Mouse (Mus musculus) megakaryocyte-erythroid progenitor cell, adult 5-6 weeks (primary cell): ENCODE measurements around the gene Rap1b. TPM values are rescaled to one million over a fixed set of nuclear protein-coding genes. Genes with fewer than 3 reads are reported as not detected.

Experiments
- ATAC-seq: replicated peaks from 2 replicates; pipeline ENCODE4 v1.8.0; 2016; ENCODE audit warnings: mild to moderate bottlenecking, inconsistent platforms; ENCODE audit not compliant: severe bottlenecking, poor library complexity, low FRiP score, low TSS enrichment
- total RNA-seq, 2 experiments: library from RNA; stranded (forward) in 1 of 2; stranded (reverse) in 1 of 2; fragments of 200-1000, 215-1000 nt in 1 of 2; fragments of >200 nt in 1 of 2; fragmentation: Nextera tagmentation in 1 of 2; gene quantifications; 2 replicates each; pipeline ENCODE4 v1.2.3; 2014 to 2017

The Rap1b gene
- total RNA-seq, 2 experiments from 2014 or later = 56.8 to 67.4 TPM

DNA sequence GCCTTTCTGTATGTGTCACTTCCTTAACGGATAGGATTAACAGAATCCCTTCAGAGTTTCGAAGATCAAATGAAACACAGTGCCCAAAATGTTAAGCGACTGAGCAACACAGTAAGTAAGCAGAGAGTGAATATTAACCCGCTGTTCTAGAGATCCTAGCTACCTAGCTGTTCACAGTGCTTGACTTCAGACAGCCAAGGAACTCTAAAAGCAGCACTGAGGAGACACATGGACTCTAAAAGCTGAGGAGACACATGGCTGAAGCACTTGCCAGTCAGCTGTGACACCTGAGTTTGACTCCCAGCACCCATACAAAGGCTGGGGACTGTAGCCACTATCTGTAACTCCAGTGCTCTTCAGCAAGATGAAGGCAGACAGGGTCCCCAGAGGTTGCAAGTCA lies 16.8 kb downstream of the Rap1b start:
- peak; percentile 57 for ATAC-seq

- peak; percentile 46; the same call in 1 of the 2 replicates for ATAC-seq
Measured at GRCm38 (mm10) chr10:117828536-117828935, 17.3 kb downstream of the Rap1b start.

DNA sequence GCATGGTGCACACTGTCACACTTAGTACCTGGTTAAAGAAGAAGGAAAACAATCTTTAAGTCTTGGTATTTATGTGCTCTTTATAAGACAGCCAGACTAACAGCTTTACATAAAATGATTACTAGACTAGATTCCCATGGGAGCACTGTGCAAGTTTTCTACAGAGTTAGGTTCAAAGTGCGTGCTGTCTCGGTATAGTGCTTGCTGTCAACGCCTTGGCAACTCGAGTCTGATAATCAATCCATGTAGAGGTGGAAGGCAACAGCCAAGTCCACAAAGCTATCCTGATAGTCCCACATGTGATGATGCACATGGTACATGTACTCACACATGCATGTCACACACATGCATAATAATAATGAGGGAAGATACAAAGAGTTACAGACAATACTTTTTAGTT lies 21.2 kb downstream of the Rap1b start:
- no peak for ATAC-seq

DNA sequence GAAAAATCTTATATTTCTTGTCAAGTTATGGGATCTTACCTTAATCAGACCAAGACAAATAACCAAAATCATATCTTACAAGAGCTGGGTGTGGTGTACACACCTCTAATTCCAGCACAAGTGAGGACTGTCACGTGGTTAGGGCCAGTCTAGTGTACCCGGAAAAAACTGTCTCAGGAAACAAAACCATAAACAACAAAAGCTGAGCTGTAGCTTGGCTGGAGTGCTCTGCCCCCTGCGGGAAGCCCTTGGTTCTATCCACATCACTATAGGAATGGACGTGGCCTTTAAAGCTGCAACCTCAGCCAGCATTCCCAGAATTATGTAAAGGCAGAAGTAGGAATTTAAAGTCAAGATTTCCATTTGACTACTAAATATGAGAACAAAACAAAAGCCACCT lies 21.7 kb downstream of the Rap1b start:
- no peak for ATAC-seq

DNA sequence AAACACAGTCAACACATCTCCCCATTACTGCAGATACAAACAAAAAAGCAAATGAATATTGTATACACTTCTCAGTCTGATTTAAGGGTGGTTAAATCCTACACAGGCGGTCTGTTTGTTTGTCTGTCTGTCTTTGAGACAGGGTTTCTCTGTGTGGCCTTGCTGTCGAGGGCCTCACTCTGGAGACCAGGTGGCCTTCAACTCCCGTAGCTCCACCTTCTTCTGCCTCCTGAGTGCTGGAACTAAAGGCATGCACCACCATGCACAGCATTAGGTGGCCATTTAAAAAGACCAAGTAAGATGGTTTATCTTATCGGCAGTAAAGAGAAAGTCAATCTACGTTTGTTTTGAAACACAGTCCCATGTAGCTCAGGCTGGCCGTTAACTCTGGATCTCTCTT lies 22.5 kb downstream of the Rap1b start:
- no peak for ATAC-seq

DNA sequence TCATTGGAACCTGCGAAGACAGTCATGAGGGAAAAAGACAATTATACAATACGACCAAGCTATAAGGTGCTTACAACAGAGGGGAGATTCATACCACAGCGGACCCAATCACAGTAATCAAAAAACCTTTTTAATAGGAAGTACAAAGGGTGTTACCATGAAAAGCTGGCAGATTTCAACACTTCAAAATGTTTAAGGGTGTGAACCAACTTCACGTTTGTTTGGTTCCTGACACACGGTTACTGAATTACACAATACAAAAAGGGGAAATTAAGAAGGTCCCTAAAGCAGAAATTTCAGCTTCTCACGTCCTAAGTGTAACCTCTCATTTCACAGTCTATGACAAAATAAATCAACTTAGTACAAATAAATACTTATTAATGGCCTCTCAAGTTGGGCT lies 27.2 kb downstream of the Rap1b start:
- ATAC-seq = no peak

DNA sequence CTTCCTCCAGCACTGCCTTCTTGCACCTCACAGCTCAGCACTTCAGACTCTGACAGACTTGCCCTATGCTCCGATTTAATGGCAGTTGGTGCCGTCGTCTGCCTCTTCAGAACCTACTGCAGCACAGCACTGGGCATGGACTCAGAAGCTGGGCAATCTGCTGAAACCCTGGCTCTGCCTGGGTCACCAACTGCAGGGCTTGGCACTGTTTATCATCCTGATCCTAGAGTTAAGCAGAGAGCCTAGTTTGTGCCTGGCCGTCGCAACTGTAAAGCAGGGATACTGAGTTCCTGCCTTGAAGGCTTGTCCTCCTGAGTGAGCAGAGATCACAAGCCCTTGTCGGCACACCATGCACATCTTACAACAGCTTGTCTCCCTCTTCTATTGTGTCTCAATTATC lies 29.1 kb downstream of the Rap1b start:
- ATAC-seq = no peak

GRCm38 (mm10) chr10:117812501-117812900 lies 33.3 kb downstream of the Rap1b start:
- no peak for ATAC-seq

- no peak for ATAC-seq
Measured at GRCm38 (mm10) chr10:117811555-117811954, 34.3 kb downstream of the Rap1b start.

- ATAC-seq = no peak
Measured at GRCm38 (mm10) chr10:117810506-117810905, 35.3 kb downstream of the Rap1b start.

DNA sequence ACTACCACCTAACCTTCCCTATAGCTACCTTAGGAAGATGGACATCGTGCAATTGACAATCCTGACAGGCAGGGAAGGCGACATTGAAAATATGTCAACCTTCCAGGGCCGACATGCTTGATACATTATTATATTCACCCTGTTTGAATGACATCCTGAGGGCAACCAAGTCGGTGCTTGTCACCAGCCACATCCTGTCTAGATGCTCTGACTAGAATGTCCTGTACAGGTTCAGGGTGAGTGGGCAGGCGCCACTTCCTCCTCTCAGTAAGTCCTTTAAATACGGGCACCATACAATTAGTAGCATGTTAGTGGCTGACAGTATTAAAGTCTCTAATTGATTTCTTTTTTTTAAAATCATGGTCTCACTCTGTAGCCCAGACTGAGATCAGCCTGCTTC lies 37.8 kb downstream of the Rap1b start:
- no peak for ATAC-seq

GRCm38 (mm10) chr10:117805919-117806318 lies 39.9 kb downstream of the Rap1b start:
- no peak for ATAC-seq

- ATAC-seq = peak; percentile 80
Measured at GRCm38 (mm10) chr10:117803870-117804850, 41.7 kb downstream of the Rap1b start.

GRCm38 (mm10) chr10:117801886-117802285 lies 43.9 kb downstream of the Rap1b start:
- no peak for ATAC-seq

- no peak for ATAC-seq
Measured at GRCm38 (mm10) chr10:117799806-117800205, 46.0 kb downstream of the Rap1b start.

DNA sequence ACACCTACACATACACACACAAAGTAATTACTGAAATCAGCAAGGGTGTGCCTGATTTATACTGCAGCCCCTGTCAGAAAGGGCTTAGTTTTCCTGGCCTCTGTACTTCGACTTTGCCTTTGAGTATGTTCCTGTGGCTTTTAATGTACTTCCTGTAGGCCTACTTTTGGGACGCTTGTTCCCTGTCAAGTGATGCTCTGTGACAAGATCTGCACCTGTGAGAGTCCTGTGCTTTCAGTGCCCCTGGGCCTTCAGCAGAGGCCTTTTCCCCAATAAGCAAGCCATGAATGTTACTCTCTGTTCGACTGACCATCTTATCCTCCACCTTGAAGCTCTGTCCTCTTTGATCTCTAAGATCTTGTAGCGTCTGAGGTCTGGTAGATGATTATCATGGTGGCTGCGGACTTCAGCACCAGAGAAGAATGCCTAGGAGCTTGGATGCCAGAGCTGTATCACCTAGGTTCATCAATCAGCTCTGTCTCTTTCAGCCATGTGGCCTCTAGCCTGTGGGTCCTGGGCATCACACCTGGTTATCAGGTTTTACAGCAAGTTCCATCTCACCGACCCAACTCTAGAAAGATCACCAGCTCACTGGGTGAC lies 47.3 kb downstream of the Rap1b start:
- no peak for ATAC-seq

- ATAC-seq = peak; percentile 65
Measured at GRCm38 (mm10) chr10:117797684-117798083, 48.2 kb downstream of the Rap1b start.

DNA sequence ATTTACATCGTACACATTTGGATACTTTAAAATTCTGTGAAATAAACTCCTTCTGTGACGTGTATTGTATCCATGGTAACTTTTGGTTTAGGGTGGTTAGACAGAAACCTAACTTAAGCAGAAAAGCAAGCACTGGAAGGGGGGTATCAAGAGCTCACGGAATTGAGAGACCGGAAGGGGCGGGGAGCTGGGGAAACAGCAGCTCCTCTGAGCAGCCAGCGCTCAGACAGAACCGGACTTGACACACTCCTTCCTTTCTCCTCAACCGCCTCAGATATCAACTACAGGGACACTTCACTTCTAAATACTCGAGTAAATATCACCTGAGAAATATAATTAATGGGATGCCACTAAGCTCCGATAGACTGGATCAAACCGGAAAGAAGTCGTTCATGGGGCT lies 48.7 kb downstream of the Rap1b start:
- no peak for ATAC-seq

GRCm38 (mm10) chr10:117796181-117796580 lies 49.7 kb downstream of the Rap1b start:
- ATAC-seq = no peak

DNA sequence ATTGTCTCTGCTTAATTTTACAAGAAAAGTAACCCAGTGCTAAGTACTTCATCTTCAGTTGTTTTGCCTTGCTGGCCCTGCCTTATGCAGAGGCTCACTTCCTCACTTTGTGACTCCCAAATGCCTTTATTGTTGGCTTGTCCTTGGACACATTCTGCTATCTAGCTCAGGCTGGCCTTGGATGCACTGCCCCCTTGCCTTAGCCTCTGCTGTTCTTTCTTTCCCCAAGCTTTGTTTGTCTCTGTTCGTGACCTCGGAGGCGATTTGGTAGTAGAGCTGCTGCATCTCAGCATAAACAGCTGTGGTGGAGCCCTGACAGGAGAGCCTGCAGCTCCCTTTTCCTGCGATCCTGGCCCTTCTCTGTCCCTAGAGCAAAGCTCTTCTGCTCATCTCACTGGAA lies 50.6 kb downstream of the Rap1b start:
- no peak for ATAC-seq
